Mouse (Mus musculus): Measurements from ENCODE around the gene Spats2l.

- TF ChIP-seq CTCF (IDR thresholded peaks at IDR 0.05; ENCODE audit: insufficient read depth, low read length) (no peak), POLR2A (IDR thresholded peaks at IDR 0.05; ENCODE audit: borderline replicate concordance, extremely low read depth, low read depth, low read length) (no peak)
Observed at GRCm38 (mm10) chr1:57952509-57952908, 178.5 kb downstream of the Spats2l start.

Measured in lung, adult 2 months (tissue).